ENCODE assay signal across 1 mouse cellular context in the genomic region with DNA sequence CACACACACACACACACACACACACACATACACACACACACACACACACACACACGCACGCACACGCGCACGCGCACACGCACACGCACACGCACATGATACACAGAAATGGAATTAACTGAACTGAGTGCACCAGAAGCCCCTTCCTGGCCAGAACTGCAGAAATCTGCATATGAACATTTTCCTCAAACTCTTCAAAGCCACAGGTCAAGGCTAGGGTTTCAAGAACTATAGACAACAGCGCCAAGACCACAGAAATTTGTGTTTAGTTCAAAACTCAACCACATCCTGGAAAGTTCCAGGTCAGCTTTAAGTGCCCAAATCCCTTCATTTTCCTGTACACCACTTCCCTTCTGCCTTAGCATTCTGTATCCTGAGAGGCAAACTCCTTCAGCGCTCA.
A peak's percentile ranks its signal among the peaks of the same experiment; 100 is the strongest.
TF ChIP-seq lines count a peak whose summit lies in the region.

No protein-coding gene starts in this region.

TF ChIP-seq in CH12.LX, 34 proteins besides CTCF, POLR2A, EP300 and RAD21 (continued from another document):
- peak; percentile 75 for TF ChIP-seq IRF4 (IDR thresholded peaks at IDR 0.05; ENCODE audit: low read depth, low read length)
- peak; percentile 68 for TF ChIP-seq CHD2 (IDR thresholded peaks at IDR 0.05; ENCODE audit: low read length)
- no peak for TF ChIP-seq USF1 (IDR thresholded peaks at IDR 0.05; ENCODE audit: low read depth, low read length)
